ENCODE assay signal across 9 mouse cellular contexts in the genomic region with DNA sequence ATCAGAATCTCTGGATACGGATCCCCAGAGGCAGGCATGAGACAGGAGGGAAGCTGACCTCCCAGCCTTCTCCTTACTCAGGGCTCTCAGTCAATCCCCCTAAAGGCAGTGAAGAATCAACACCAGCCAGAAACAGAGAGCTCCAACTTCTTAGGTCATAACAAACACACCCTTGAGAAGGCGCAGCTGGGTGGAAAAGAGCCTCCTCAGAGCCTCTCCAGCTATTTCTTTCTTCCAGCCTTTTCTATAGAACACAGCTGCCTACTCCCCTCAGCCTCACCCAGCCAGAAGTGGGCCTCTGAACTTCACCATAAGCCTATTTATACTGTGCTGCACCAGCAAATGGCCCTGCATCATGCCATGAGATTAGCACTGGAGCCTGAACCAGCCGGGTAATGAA.
DNase-seq lines count a peak whose midpoint lies in the region; ATAC-seq lines count a peak whose summit lies in the region.
"Had no signal": no experiment of that assay in that cellular context is flagged by ENCODE, and none has a peak within 500 bp of the region (broad histone marks: within the 10 kb centered on the region; RNA-seq: fewer than 3 reads in every experiment).

No protein-coding gene starts in this region.

- H3K4me2 ChIP-seq in forebrain, embryonic 13.5 days, result no peak overlapping the region
- no peak overlapping the region for H3K4me2 ChIP-seq in forebrain, embryonic 15.5 days (replicated peaks)

- ATAC-seq in forebrain, embryonic 13.5 days, result peak; percentile 68; the same call in 1 of the 2 replicates
- no peak; the same call in 1 of the 2 replicates for ATAC-seq in forebrain, embryonic 15.5 days (replicated peaks)
- ATAC-seq in cerebellum, adult (ENCODE audit: insufficient number of reproducible peaks, low FRiP score, low TSS enrichment), result no peak

- H3K9me3 ChIP-seq in forebrain, embryonic 13.5 days (replicated peaks), result no peaks in the 10 kb centered on the region
- no peaks in the 10 kb centered on the region for H3K9me3 ChIP-seq in forebrain, embryonic 15.5 days
- H3K9me3 ChIP-seq: limb, embryonic 10.5 days had no signal

- no peak overlapping the region for H3K9ac ChIP-seq in forebrain, embryonic 13.5 days
- no peak overlapping the region for H3K9ac ChIP-seq in forebrain, embryonic 15.5 days (replicated peaks)

- 35% methylated on average over 3 of the region's 3 CpGs for WGBS in forebrain, embryonic 13.5 days
- WGBS in forebrain, embryonic 15.5 days, result 36% methylated on average over 3 of the region's 3 CpGs

- 0 out of 2 replicates have a peak, but pooled peaks cover 10% of the 10 kb centered on the region for H3K4me1 ChIP-seq in forebrain, embryonic 13.5 days
- peaks cover 9% of the 10 kb centered on the region; the same call in 1 of the 2 replicates for H3K4me1 ChIP-seq in forebrain, embryonic 15.5 days
- H3K4me1 ChIP-seq: limb, embryonic 10.5 days had no signal

- no peaks in the 10 kb centered on the region for H3K36me3 ChIP-seq in forebrain, embryonic 13.5 days (ENCODE audit: poor library complexity, severe bottlenecking)
- no peaks in the 10 kb centered on the region for H3K36me3 ChIP-seq in forebrain, embryonic 15.5 days
- H3K36me3 ChIP-seq: limb, embryonic 10.5 days had no signal

- no peaks in the 10 kb centered on the region for H3K27me3 ChIP-seq in forebrain, embryonic 13.5 days
- no peaks in the 10 kb centered on the region for H3K27me3 ChIP-seq in forebrain, embryonic 15.5 days

- H3K4me3 ChIP-seq in forebrain, embryonic 13.5 days, result no peak overlapping the region
- H3K4me3 ChIP-seq in forebrain, embryonic 15.5 days, result no peak overlapping the region
- H3K4me3 ChIP-seq: limb, embryonic 10.5 days had no signal

- peak; percentile 40 to 41 for DNase-seq in kidney, postnatal 4 days
- DNase-seq in kidney, adult 9 months, result no peak
- DNase-seq in urinary bladder, postnatal 36 days (ENCODE audit: low spot score in 2 of 2), result peak; percentile 21 to 30
- DNase-seq in urinary bladder, adult 2 months (ENCODE audit: low spot score), result no peak
- no peak for DNase-seq in right cerebral cortex, postnatal 36 days (ENCODE audit: low spot score in 2 of 2)

- H3K27ac ChIP-seq in forebrain, embryonic 13.5 days, result no peak overlapping the region
- no peak overlapping the region for H3K27ac ChIP-seq in forebrain, embryonic 15.5 days (replicated peaks)
- H3K27ac ChIP-seq: limb, embryonic 10.5 days had no signal

Comparison
In these comparisons a context has a peak if more than half of its experiments do, and no peak if none do; other contexts are left out.
1. DNase-seq: peak in kidney, postnatal 4 days (2 of 2) and urinary bladder, postnatal 36 days (2 of 2); none in kidney, adult 9 months (single experiment), urinary bladder, adult 2 months (single experiment) and right cerebral cortex, postnatal 36 days (0 of 2).